Mouse (Mus musculus): ENCODE results near the gene Krt8.

The Krt8 gene

DNA sequence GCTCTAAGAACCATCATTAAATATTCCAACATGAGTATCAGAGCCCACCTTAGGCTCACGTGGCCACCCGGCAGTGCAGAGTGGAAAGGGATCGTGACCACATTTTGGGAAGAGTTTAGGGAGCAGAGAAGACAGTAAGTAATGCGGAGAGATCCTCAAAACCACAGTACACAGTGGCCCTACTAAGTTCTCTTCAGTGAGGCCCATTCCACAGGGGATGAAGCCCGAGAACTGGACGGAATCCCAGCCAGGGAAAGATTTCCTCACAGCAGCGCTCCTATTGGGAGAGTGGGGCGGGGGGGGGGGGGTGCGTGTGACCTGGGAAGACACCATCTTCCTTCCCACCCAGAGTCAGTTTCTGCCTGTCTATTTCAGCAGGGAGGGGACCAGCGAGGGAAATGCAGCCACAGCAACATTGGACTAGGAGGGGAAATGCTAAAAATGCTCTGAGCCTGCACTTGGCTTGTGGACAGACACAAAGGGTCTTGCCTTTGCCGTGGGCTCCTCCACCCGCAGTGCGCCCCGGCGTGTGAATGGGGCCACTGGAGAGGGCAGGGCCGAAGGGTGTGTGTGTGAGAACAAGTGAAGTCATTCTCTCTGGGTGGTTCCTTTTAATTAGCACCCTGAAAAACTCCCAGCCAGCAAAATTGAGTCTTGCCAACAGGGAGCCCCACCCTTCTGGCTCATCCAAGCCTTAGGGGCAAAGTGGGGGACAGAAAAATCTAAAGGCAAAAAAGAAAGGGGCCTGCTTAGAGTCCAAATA is 30.0 kb downstream of the Krt8 start:
- DNase-seq (ENCODE audit: low spot score), result no peak

DNA sequence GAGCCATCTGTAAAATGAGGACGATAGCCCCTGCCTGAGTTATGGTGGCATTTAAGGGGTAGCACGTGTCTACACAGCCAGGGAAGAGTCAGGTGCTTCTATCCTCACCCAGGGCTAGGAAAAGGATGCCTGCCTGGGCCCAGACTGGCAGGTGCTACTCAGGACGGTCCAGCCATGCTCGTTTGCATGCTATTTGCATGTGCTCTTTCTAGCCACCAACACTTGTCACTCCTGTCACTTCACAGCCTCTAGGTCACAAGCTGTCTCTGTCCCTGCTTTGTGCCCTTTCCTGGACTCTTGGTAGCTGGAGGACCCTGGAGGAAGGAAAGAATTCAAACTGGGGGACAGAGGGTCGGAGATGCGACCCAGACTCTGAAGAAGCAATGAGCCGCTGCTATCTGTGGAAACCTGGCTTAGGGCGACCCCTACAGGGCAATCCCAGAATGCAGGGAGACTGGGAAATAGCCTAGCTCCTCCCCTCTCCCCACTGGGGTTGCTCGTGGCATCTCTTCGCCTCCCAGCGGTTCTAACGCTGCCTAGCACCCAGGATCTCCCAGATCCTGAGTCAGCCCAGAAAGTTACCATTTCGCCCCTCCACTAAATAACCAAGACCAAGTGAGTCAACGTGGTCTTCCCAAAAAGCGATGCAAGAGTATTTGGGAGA is 30.7 kb downstream of the Krt8 start:
- peak; percentile 86 for DNase-seq (ENCODE audit: low spot score)

DNA sequence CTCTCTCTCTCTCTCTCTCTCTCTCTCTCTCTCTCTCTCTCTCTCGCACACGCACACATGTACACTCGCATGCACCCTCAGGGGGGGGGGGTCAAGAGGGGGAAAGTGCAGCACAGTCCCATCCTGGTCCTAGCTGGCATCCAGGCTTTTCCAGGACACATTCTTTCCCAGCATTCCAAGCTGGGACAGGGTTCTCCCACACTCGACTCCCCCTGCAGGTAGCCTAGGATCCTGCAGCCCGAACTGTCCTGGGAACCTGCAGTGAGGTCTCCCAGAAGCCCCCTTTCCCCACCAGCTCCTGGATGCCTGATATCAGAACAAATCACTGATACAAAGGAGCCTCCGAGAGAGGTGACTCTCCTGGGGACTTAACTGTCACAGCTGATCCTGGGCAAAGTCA is 33.7 kb downstream of the Krt8 start:
- no peak for DNase-seq (ENCODE audit: low spot score)

DNA sequence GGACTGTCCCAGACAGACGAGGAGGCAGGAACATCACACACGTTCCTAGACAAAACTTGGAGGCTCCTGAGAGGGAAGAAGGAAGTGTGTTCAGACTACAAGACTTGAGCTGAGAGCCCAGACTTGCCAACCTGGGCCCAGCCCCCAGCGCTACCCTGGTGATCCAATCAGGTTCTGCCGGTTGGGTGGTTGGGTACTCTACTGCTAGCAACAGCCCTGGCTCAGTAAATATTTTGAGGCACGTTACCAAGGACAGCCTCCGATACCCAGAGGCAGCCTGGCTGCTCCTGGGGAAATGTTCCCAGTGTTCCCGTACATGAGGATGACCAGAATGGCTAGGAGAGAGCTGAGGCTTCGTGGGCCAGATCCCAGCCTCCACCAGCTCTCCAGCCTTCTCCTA is 37.5 kb downstream of the Krt8 start:
- no peak for DNase-seq (ENCODE audit: low spot score)

GRCm38 (mm10) chr15:101958891-101959290 is 45.4 kb downstream of the Krt8 start:
- DNase-seq (ENCODE audit: low spot score), result no peak

GRCm38 (mm10) chr15:101954187-101954586 is 50.1 kb downstream of the Krt8 start, which contains the start of gene Krt78:
Gene Krt78, minus strand, starts transcription at chr15:101954287.
- DNase-seq (ENCODE audit: low spot score), result no peak

GRCm38 (mm10) chr15:101952733-101953474 is 51.4 kb downstream of the Krt8 start:
- no peak for DNase-seq (ENCODE audit: low spot score)

Data from testis, postnatal 14 days (tissue).